Mouse (Mus musculus) heart, postnatal 36 days (tissue): ENCODE data around the gene Ifna7. TPM values are rescaled to one million over a fixed set of nuclear protein-coding genes. Genes with fewer than 3 reads are reported as not detected.
A peak's percentile ranks its signal among the peaks of the same experiment; 100 is the strongest.

Experiments
- DNase-seq, 2 experiments: peaks; one replicate each; pipeline ENCODE4 v3.0.0; 2021 to 2022
- intact Hi-C: fragments of 180-260 bp; cut with DNase I; formaldehyde crosslinking; loops from one replicate; pipeline ENCODE4 v1.15.1; 2025
- total RNA-seq, 2 experiments: library from RNA; stranded (reverse); gene quantifications; 2 replicates each; pipeline ENCODE4 v1.2.3; 2021

Ifna7 gene
- total RNA-seq, 2 experiments from 2014 or later, result not detected

- peak in 1 of 2 experiments; percentile 5 for DNase-seq
- intact Hi-C loops, result no loop called here
Measured at GRCm38 (mm10) chr4:88838828-88839227, 22.8 kb downstream of the Ifna7 start.

GRCm38 (mm10) chr4:88840058-88840457 lies 24.0 kb downstream of the Ifna7 start:
- no peak for DNase-seq
- intact Hi-C loops, result no loop called here

- intact Hi-C loops, result no loop called here
- no peak for DNase-seq
Measured at GRCm38 (mm10) chr4:88841438-88841911, 25.4 kb downstream of the Ifna7 start, which contains the start of gene Ifna4. TSS of gene Ifna4 (plus strand) at chr4:88841861.

GRCm38 (mm10) chr4:88845334-88845733 lies 29.3 kb downstream of the Ifna7 start:
- DNase-seq, result no peak
- intact Hi-C loops, result no loop called here

GRCm38 (mm10) chr4:88849698-88850097 lies 33.7 kb downstream of the Ifna7 start, which contains the start of gene Ifna1:
TSS of gene Ifna1 (plus strand) at chr4:88850087.
- intact Hi-C loops, result no loop called here
- DNase-seq, result no peak

- no peak for DNase-seq
Measured at GRCm38 (mm10) chr4:88851026-88851763, 35.2 kb downstream of the Ifna7 start.

GRCm38 (mm10) chr4:88859214-88859613 lies 43.2 kb downstream of the Ifna7 start:
- DNase-seq, result no peak

More at GRCm38 (mm10) chr4:88851026-88851763, 35.2 kb downstream of the Ifna7 start:
- intact Hi-C loops, result no loop called here

GRCm38 (mm10) chr4:88863309-88863708 lies 47.3 kb downstream of the Ifna7 start:
- DNase-seq, result no peak
- intact Hi-C loops, result no loop called here

More at GRCm38 (mm10) chr4:88859214-88859613, 43.2 kb downstream of the Ifna7 start:
- intact Hi-C loops, result no loop called here

GRCm38 (mm10) chr4:88864599-88864998 lies 48.6 kb downstream of the Ifna7 start:
- intact Hi-C loops, result no loop called here
- DNase-seq, result no peak

- DNase-seq, result no peak
- intact Hi-C loops, result no loop called here
Measured at GRCm38 (mm10) chr4:88865011-88865569, 49.1 kb downstream of the Ifna7 start.

Other genes starting within 250 kb of the Ifna7 start
- not detected for gene Ifna14, start 244.4 kb upstream of the Ifna7 start, total RNA-seq
- gene Ifna9, start 223.8 kb upstream of the Ifna7 start, total RNA-seq, result not detected
- not detected for gene Ifna12, start 212.9 kb upstream of the Ifna7 start, total RNA-seq
- gene C87499, start 181.8 kb upstream of the Ifna7 start, total RNA-seq, result not detected
- not detected for gene Ifna13, start 171.8 kb upstream of the Ifna7 start, total RNA-seq
- gene Ifna16, start 139.3 kb upstream of the Ifna7 start, total RNA-seq, result not detected
- not detected for gene Ifna2, start 132.3 kb upstream of the Ifna7 start, total RNA-seq
- not detected for gene Ifnab, start 124.9 kb upstream of the Ifna7 start, total RNA-seq
- under 1 TPM; 0.39 to 0.43 TPM for gene Gm26566, start 94.4 kb upstream of the Ifna7 start, total RNA-seq
- gene Klhl9, start 93.8 kb upstream of the Ifna7 start, total RNA-seq, result 10 to 100 TPM; 69.3 to 71.1 TPM
- not detected for gene Gm13271, start 61.4 kb upstream of the Ifna7 start, total RNA-seq
- not detected for gene Gm13283, start 56.1 kb upstream of the Ifna7 start, total RNA-seq
- gene Gm13290, start 42.4 kb upstream of the Ifna7 start, total RNA-seq, result not detected
- not detected for gene Gm13289, start 39.3 kb upstream of the Ifna7 start, total RNA-seq
- gene Gm13272, start 36.4 kb upstream of the Ifna7 start, total RNA-seq, result not detected
- gene Ifnz, start 34.1 kb upstream of the Ifna7 start, total RNA-seq, result not detected
- gene Gm13276, start 30.5 kb upstream of the Ifna7 start, total RNA-seq, result not detected
- gene Gm13277, start 27.6 kb upstream of the Ifna7 start, total RNA-seq, result not detected
- gene Gm13278, start 24.7 kb upstream of the Ifna7 start, total RNA-seq, result not detected
- not detected for gene Gm13275, start 21.7 kb upstream of the Ifna7 start, total RNA-seq
- gene Gm13279, start 18.8 kb upstream of the Ifna7 start, total RNA-seq, result not detected
- gene Gm13285, start 16.6 kb upstream of the Ifna7 start, total RNA-seq, result under 1 TPM; 0.19 TPM
- not detected for gene Gm13287, start 13.0 kb upstream of the Ifna7 start, total RNA-seq
- not detected for gene Gm13288, start 10.7 kb upstream of the Ifna7 start, total RNA-seq
- not detected for gene Ifna11, start 3.7 kb downstream of the Ifna7 start, total RNA-seq
- not detected for gene Ifna6, start 11.2 kb downstream of the Ifna7 start, total RNA-seq
- gene Ifna5, start 19.3 kb downstream of the Ifna7 start, total RNA-seq, result not detected
- gene Ifna4, start 25.6 kb downstream of the Ifna7 start, total RNA-seq, result not detected
- not detected for gene Ifna1, start 33.9 kb downstream of the Ifna7 start, total RNA-seq
- gene Ifne, start 64.0 kb downstream of the Ifna7 start, total RNA-seq, result not detected